Mouse (Mus musculus) G1E (cell line): Measurements from ENCODE around the gene Mtrex.

Experiments
- CTCF ChIP-seq: IDR thresholded peaks from 2 replicates; pipeline ENCODE4 v1.5.1; 2012; ENCODE audit warnings: low read depth, low read length, inconsistent platforms, mixed read lengths
- GATA1 ChIP-seq: IDR thresholded peaks from 2 replicates; pipeline ENCODE4 v1.6.1; 2012; ENCODE audit warnings: borderline replicate concordance, low read length, inconsistent platforms, mixed read lengths
- GATA2 ChIP-seq: IDR thresholded peaks from 2 replicates; pipeline ENCODE4 v1.6.1; 2012; ENCODE audit warnings: low read depth, low read length, inconsistent platforms, borderline replicate concordance
- POLR2AphosphoS5 ChIP-seq: IDR thresholded peaks from 2 replicates; pipeline ENCODE4 v1.6.1; 2012; ENCODE audit warnings: low read depth, low read length, inconsistent platforms; ENCODE audit not compliant: insufficient replicate concordance

- TF ChIP-seq CTCF (no peak), GATA1 (no peak), POLR2AphosphoS5 (no peak), GATA2 (no peak)
Observed at GRCm38 (mm10) chr13:112927287-112928001, at the start of gene Mtrex, which contains the start of gene Dhx29.
